Mouse (Mus musculus) MEL (cell line): ENCODE measurements around the gene 1110051M20Rik. TPM values are rescaled to one million over a fixed set of nuclear protein-coding genes. Genes with fewer than 3 reads are reported as not detected.

Source experiments
- DNase-seq: peaks from one replicate; pipeline ENCODE4 v3.0.0; 2011; ENCODE audit warnings: low read depth, low spot score
- H3K27ac ChIP-seq: 2 replicates; pipeline ENCODE4 v1.5.1; 2012; ENCODE audit warnings: low read depth, mild to moderate bottlenecking, control low read depth, low read length, moderate library complexity; ENCODE audit not compliant: control insufficient read depth
- H3K27me3 ChIP-seq, 2 experiments: fragments of 150-350 bp in 1 of 2; sonication (generic) in 1 of 2; 2 replicates each; pipeline ENCODE4 v1.6.1; 2012; ENCODE audit warnings: low read length in 2 of 2, mild to moderate bottlenecking in 2 of 2, improper control_type of control experiment in 1 of 2, moderate library complexity in 1 of 2; ENCODE audit not compliant: insufficient read depth in 2 of 2, control insufficient read depth in 1 of 2
- H3K36me3 ChIP-seq, 2 experiments: 2 replicates each; pipeline ENCODE4 v1.6.1; 2012 to 2014; ENCODE audit warnings: low read length in 2 of 2, improper control_type of control experiment in 1 of 2, inconsistent platforms in 1 of 2, mild to moderate bottlenecking in 1 of 2; ENCODE audit not compliant: insufficient read depth in 2 of 2, control insufficient read depth in 1 of 2
- H3K4me1 ChIP-seq, 2 experiments: fragments of 150-350 bp in 1 of 2; sonication (generic) in 1 of 2; 2 replicates each; pipeline ENCODE4 v1.6.1; 2012; ENCODE audit warnings: low read length in 2 of 2, improper control_type of control experiment in 1 of 2, mild to moderate bottlenecking in 1 of 2; ENCODE audit not compliant: insufficient read depth in 2 of 2, control insufficient read depth in 1 of 2
- H3K4me3 ChIP-seq, 2 experiments: fragments of 150-350 bp in 1 of 2; sonication (generic) in 1 of 2; 2 replicates each; pipeline ENCODE4 v1.5.1; 2012; ENCODE audit warnings: low read depth in 2 of 2, low read length in 2 of 2, mild to moderate bottlenecking in 2 of 2, moderate library complexity in 2 of 2, control low read depth in 1 of 2, improper control_type of control experiment in 1 of 2; ENCODE audit not compliant: control insufficient read depth in 1 of 2, insufficient read depth in 1 of 2
- H3K79me2 ChIP-seq: 2 replicates; pipeline ENCODE4 v1.6.1; 2012; ENCODE audit warnings: mild to moderate bottlenecking, low read length, moderate library complexity; ENCODE audit not compliant: control insufficient read depth, poor library complexity, insufficient read depth
- H3K9ac ChIP-seq: 2 replicates; pipeline ENCODE4 v1.6.1; 2012; ENCODE audit warnings: low read depth, mild to moderate bottlenecking, control low read depth, low read length, moderate library complexity; ENCODE audit not compliant: control insufficient read depth, poor library complexity, severe bottlenecking
- H3K9me3 ChIP-seq: fragments of 150-350 bp; sonication (generic); replicated peaks from 2 replicates; pipeline ENCODE4 v1.6.1; 2012; ENCODE audit warnings: mild to moderate bottlenecking, low read length, improper control_type of control experiment, moderate library complexity; ENCODE audit not compliant: insufficient read depth
- CHD2 ChIP-seq: IDR thresholded peaks from 2 replicates; pipeline ENCODE4 v1.6.1; 2011; ENCODE audit warnings: low read length, improper control_type of control experiment
- ELF1 ChIP-seq: IDR thresholded peaks from 2 replicates; pipeline ENCODE4 v1.6.1; 2014; ENCODE audit warnings: low read depth, mild to moderate bottlenecking, inconsistent platforms, low read length, improper control_type of control experiment, moderate library complexity
- EP300 ChIP-seq, 2 experiments: IDR thresholded peaks; 2 replicates each; pipeline ENCODE4 v1.6.1; 2011; ENCODE audit warnings: improper control_type of control experiment in 2 of 2, low read length in 2 of 2, low read depth in 1 of 2, mild to moderate bottlenecking in 1 of 2
- JUND ChIP-seq: IDR thresholded peaks from 2 replicates; pipeline ENCODE4 v1.6.1; 2011; ENCODE audit warnings: low read depth, mild to moderate bottlenecking, improper control_type of control experiment, low read length
- MEF2A ChIP-seq: IDR thresholded peaks from 2 replicates; pipeline ENCODE4 v1.6.1; 2014; ENCODE audit warnings: low read depth, mild to moderate bottlenecking, inconsistent platforms, low read length, improper control_type of control experiment; ENCODE audit not compliant: poor library complexity, insufficient replicate concordance, severe bottlenecking; ENCODE audit errors: extremely low read depth
- MYB ChIP-seq: IDR thresholded peaks from 2 replicates; pipeline ENCODE4 v1.6.1; 2011; ENCODE audit warnings: mild to moderate bottlenecking, low read depth, low read length, improper control_type of control experiment
- NRF1 ChIP-seq: IDR thresholded peaks from 2 replicates; pipeline ENCODE4 v1.6.1; 2014; ENCODE audit warnings: low read depth, mild to moderate bottlenecking, inconsistent platforms, low read length, improper control_type of control experiment, moderate library complexity; ENCODE audit not compliant: poor library complexity, insufficient read depth, severe bottlenecking
- POLR2A ChIP-seq, 2 experiments: IDR thresholded peaks; 2 replicates each; pipeline ENCODE4 v1.6.1; 2011 to 2012; ENCODE audit warnings: low read length in 2 of 2, mild to moderate bottlenecking in 2 of 2, control low read depth in 1 of 2, improper control_type of control experiment in 1 of 2, low read depth in 1 of 2, moderate library complexity in 1 of 2; ENCODE audit not compliant: control insufficient read depth in 1 of 2, insufficient read depth in 1 of 2, poor library complexity in 1 of 2
- POLR2AphosphoS2 ChIP-seq: IDR thresholded peaks from 2 replicates; pipeline ENCODE4 v1.6.1; 2011; ENCODE audit warnings: low read length, improper control_type of control experiment
- RCOR1 ChIP-seq: IDR thresholded peaks from 2 replicates; pipeline ENCODE4 v1.6.1; 2012; ENCODE audit warnings: low read depth, mild to moderate bottlenecking, inconsistent platforms, low read length, improper control_type of control experiment
- SIN3A ChIP-seq: IDR thresholded peaks from 2 replicates; pipeline ENCODE4 v1.6.1; 2012; ENCODE audit warnings: low read length, improper control_type of control experiment, inconsistent platforms
- SMC3 ChIP-seq: IDR thresholded peaks from 2 replicates; pipeline ENCODE4 v1.6.1; 2011; ENCODE audit warnings: low read depth, low read length, improper control_type of control experiment
- TBP ChIP-seq: IDR thresholded peaks from 2 replicates; pipeline ENCODE4 v1.8.0; 2011; ENCODE audit warnings: low read depth, low read length, improper control_type of control experiment
- USF1 ChIP-seq: IDR thresholded peaks from 2 replicates; pipeline ENCODE4 v1.6.1; 2014; ENCODE audit warnings: low read depth, mild to moderate bottlenecking, inconsistent platforms, low read length, improper control_type of control experiment, moderate library complexity
- ZNF384 ChIP-seq: IDR thresholded peaks from 2 replicates; pipeline ENCODE4 v1.6.1; 2012; ENCODE audit warnings: low read depth, mild to moderate bottlenecking, inconsistent platforms, low read length, improper control_type of control experiment
- polyA plus RNA-seq, 2 experiments: library from polyadenylated mRNA; stranded (reverse) in 1 of 2; unstranded in 1 of 2; fragments of >175 nt in 1 of 2; fragments of >200 nt in 1 of 2; gene quantifications; 2 replicates each; pipeline versions ENCODE4 v1.2.1 to v1.2.4; 2012; ENCODE audit warnings: low replicate concordance in 2 of 2, low read depth in 1 of 2; ENCODE audit not compliant: insufficient read length in 2 of 2, insufficient read depth in 1 of 2, missing spikeins in 1 of 2
- total RNA-seq: library from RNA; depleted of rRNA; stranded (reverse); fragments of 300-350 nt; gene quantifications from 2 replicates; pipeline ENCODE4 v1.2.3, GENCODE M21; 2012

Gene 1110051M20Rik
- total and polyA plus RNA-seq, 3 experiments: 23.0 to 23.3 TPM; not detected in 1

DNA sequence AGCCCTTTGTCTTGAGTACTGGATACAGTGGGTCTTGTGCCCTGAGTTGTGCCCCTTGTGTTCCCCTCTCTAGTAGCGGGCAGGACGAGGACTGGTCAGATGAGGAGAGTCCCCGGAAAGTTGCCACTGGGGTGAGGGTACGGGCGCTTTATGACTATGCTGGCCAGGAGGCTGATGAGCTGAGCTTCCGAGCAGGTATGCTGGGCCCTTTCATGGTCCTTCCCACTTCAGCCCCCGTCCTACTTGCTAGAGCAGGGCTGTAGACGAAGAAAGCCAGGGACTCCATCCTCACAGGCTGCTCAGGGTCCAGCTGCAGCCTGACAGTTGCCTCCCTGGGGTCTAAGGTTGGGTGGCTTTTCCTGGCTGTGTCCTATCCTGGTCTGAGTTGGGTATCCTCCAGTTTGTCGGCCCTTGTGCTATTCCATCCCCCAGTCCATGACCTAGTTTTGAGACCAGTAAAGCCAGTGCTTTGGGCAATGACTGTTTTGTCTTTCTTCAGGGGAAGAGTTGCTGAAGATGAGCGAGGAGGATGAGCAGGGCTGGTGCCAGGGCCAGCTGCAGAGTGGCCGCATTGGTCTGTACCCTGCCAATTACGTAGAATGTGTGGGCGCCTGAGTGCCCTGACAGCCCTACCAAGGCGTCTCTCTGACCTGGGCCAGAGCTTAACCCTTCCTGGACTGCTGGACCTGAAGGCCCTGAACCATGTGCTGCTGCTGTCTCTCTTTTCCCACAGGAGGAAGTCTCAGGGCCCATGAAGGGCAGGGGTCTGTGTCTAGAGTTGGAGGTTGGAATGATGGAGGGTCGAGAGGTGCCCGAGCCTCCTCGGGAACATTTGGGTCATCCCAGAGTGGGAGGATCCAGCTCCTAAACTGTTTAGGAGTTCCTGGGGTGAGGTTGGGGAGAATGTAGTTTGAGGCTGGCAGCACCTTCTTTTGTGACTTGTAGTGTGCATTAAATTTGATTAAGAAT, 180.5 kb downstream of the 1110051M20Rik start:
- no peaks in the 10 kb centered on the region for H3K27me3 ChIP-seq
- H3K4me3 ChIP-seq: peak overlapping the region; percentile 44 to 93
- peaks cover 17% of the 10 kb centered on the region for H3K79me2 ChIP-seq
- H3K9ac ChIP-seq: peak overlapping the region; percentile 73
- peaks cover 2 to 13% of the 10 kb centered on the region in 2 experiments; a peak in 3 of 4 replicates for H3K4me1 ChIP-seq
- no peaks in the 10 kb centered on the region for H3K9me3 ChIP-seq
- DNase-seq: no peak
- H3K36me3 ChIP-seq: peaks cover 5 to 10% of the 10 kb centered on the region in 2 experiments
- no peak overlapping the region; the same call in none of the 2 replicates for H3K27ac ChIP-seq
- no peak for TF ChIP-seq ZNF384
- TF ChIP-seq MYB: no peak
- no peak for TF ChIP-seq ELF1
- TF ChIP-seq SMC3: no peak

DNA sequence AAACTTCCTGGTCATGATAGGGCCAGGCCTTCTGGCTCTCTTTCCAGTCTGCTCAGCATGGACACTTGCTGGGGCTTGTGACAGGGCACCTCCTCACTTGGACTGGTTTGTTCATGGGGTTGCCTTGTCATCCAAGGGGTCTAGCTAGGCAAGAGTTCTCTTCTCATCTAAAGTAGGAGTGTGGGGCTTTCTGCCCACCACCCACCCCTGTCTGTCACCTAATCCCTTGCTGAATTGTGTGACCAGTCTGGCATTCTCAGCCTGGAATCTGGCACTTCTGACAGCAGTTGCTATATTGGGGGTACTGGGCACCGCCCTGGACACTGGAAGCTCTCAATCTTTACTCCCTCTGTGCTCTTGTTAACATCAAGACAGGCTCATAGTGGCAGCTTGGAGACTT, 185.0 kb downstream of the 1110051M20Rik start:
- no peaks in the 10 kb centered on the region for H3K9me3 ChIP-seq
- no peak overlapping the region for H3K27ac ChIP-seq
- no peaks in the 10 kb centered on the region for H3K79me2 ChIP-seq
- DNase-seq: no peak
- no peak overlapping the region for H3K9ac ChIP-seq
- TF ChIP-seq TBP: no peak
- TF ChIP-seq SMC3: no peak
- no peak for TF ChIP-seq EP300 (IDR thresholded peaks at IDR 0.05; ENCODE audit: low read depth in 1 of 2, low read length in 2 of 2)
- peaks cover 0 to 4% of the 10 kb centered on the region in 2 experiments; a peak in 1 of 4 replicates for H3K4me1 ChIP-seq
- 0 out of 4 replicates have a peak, but pooled peaks cover 0 to 2% of the 10 kb centered on the region in 2 experiments for H3K36me3 ChIP-seq
- H3K4me3 ChIP-seq: no peak overlapping the region
- no peaks in the 10 kb centered on the region for H3K27me3 ChIP-seq

DNA sequence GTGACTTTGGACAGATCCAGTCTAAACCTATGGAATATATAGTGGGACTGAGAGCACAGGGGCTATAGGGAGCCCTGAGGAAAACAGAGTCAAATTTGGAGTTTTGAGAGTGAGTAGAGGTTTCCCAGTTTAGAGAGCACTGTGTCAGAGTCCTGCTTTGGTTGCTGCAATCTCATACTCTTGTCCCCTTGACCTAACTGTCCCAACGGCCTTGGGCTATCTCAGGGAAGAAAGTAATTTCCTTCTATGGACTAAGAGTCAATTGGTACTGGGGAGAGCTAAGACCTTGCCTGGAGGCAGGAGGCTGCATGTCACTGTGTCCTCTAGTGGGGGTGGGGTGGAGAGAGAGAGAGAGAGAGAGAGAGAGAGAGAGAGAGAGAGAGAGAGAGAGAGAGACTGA, 185.7 kb downstream of the 1110051M20Rik start:
- no peaks in the 10 kb centered on the region; a peak in 1 of 4 replicates for H3K27me3 ChIP-seq
- TF ChIP-seq SIN3A (no peak), POLR2AphosphoS2 (no peak), NRF1 (no peak), RCOR1 (no peak), USF1 (no peak), CHD2 (no peak), POLR2A (IDR thresholded peaks at IDR 0.05; ENCODE audit: control insufficient read depth in 1 of 2, insufficient read depth in 1 of 2, low read depth in 1 of 2, low read length in 2 of 2, poor library complexity in 1 of 2) (no peak), JUND (no peak), MEF2A (no peak), ELF1 (no peak)
- TF ChIP-seq, all 39 proteins: peak for 0

More for the DNA sequence above, 185.7 kb downstream of the 1110051M20Rik start:
- Histone ChIP-seq H3K27ac (no peak overlapping the region), H3K36me3 (no peaks in the 10 kb centered on the region), H3K4me3 (no peak overlapping the region), H3K4me1 (no peaks in the 10 kb centered on the region), H3K9ac (no peak overlapping the region), H3K9me3 (no peaks in the 10 kb centered on the region), H3K79me2 (no peaks in the 10 kb centered on the region)
- no peak for DNase-seq
